Mouse (Mus musculus) Patski (cell line): ENCODE measurements around the gene Slc4a10. TPM values are rescaled to one million over a fixed set of nuclear protein-coding genes. Genes with fewer than 3 reads are reported as not detected.

Experiments
- ATAC-seq: fragments of 100-300 bp; one replicate; pipeline ENCODE4 v1.8.0; 2021
- CTCF ChIA-PET: fragments of 350-600 bp; sonication (Branson Sonifier 250); formaldehyde crosslinking; loops from one replicate; lab custom pipeline; 2022; ENCODE audit warnings: inconsistent platforms; lab: Charles Lee
- POLR2A ChIA-PET: fragments of 350-600 bp; sonication (Branson Sonifier 250); formaldehyde crosslinking; loops from one replicate; lab custom pipeline; 2022; ENCODE audit warnings: antibody characterized with exemption, inconsistent platforms; lab: Charles Lee
- DNase-seq: peaks from one replicate; pipeline ENCODE4 v3.0.0-alpha.2; 2011; ENCODE audit warnings: low read depth, low spot score
- H3K27me3 ChIP-seq: fragments of 371-371 bp; one replicate; pipeline ENCODE4 v1.5.1; 2021
- CTCF ChIP-seq: fragments of 100-300 bp; IDR thresholded peaks from one replicate; pipeline ENCODE4 v1.5.1; 2021
- in situ Hi-C: fragments of 300-500 bp; cut with MboI; formaldehyde crosslinking; loops from 3 replicates; pipeline ENCODE4 v1.11.1; 2018; ENCODE audit warnings: low pct_unique_long_range_greater_than_20kb, mixed read lengths
- polyA plus RNA-seq: library from polyadenylated mRNA; unstranded; gene quantifications from one replicate; pipeline ENCODE4 v1.2.3, GENCODE M21; 2021

The Slc4a10 gene
- polyA plus RNA-seq, 1 experiment from 2014 or later: not detected

- no peak for TF ChIP-seq CTCF
- H3K27me3 ChIP-seq: peaks cover 15% of the 10 kb centered on the region
- DNase-seq (no peak), ATAC-seq (no peak)
- POLR2A ChIA-PET: interaction anchor here (0.6 kb wide), 1 partner anchor 155 kb away, joined by 3 read pairs; no protein-coding TSS in a partner anchor
- in situ Hi-C loops: no loop called here
- CTCF ChIA-PET: no interaction called here
Observed at GRCm38 (mm10) chr2:62319489-62319888, 273.2 kb downstream of the Slc4a10 start.

- ChIA-PET POLR2A (no interaction called here), CTCF (no interaction called here)
- no peak for TF ChIP-seq CTCF
- no peak for DNase-seq
- in situ Hi-C loops: no loop called here
- peaks cover 5% of the 10 kb centered on the region for H3K27me3 ChIP-seq
- ATAC-seq: no peak
Observed at GRCm38 (mm10) chr2:62323078-62323637, 276.9 kb downstream of the Slc4a10 start.

GRCm38 (mm10) chr2:62325388-62325787, 279.1 kb downstream of the Slc4a10 start:
- TF ChIP-seq CTCF: no peak
- in situ Hi-C loops: no loop called here
- ChIA-PET POLR2A (no interaction called here), CTCF (no interaction called here)
- ATAC-seq (no peak), DNase-seq (no peak)
- H3K27me3 ChIP-seq: peaks cover 5% of the 10 kb centered on the region

GRCm38 (mm10) chr2:62331913-62332312, 285.7 kb downstream of the Slc4a10 start:
- ChIA-PET CTCF (no interaction called here), POLR2A (no interaction called here)
- no peak for TF ChIP-seq CTCF
- no peak for ATAC-seq
- no peaks in the 10 kb centered on the region for H3K27me3 ChIP-seq
- in situ Hi-C loops: loop anchor here (10.0 kb wide), 1 partner anchor 293 kb away; no protein-coding TSS in a partner anchor
- DNase-seq: no peak

GRCm38 (mm10) chr2:62332465-62332864, 286.2 kb downstream of the Slc4a10 start:
- CTCF ChIA-PET: no interaction called here
- no peaks in the 10 kb centered on the region for H3K27me3 ChIP-seq
- no peak for DNase-seq
- TF ChIP-seq CTCF: no peak
- POLR2A ChIA-PET: interaction anchor here (0.9 kb wide), 1 partner anchor 147 kb away, joined by 3 read pairs; no protein-coding TSS in a partner anchor
- in situ Hi-C loops: loop anchor here (10.0 kb wide), 1 partner anchor 292 kb away; no protein-coding TSS in a partner anchor
- no peak for ATAC-seq

GRCm38 (mm10) chr2:62334397-62335243, 288.4 kb downstream of the Slc4a10 start:
- in situ Hi-C loops: loop anchor here (10.0 kb wide), 1 partner anchor 290 kb away; no protein-coding TSS in a partner anchor
- ATAC-seq (no peak), DNase-seq (no peak)
- CTCF ChIA-PET: no interaction called here
- POLR2A ChIA-PET: interaction anchor here (0.6 kb wide), 1 partner anchor 83 kb away, joined by 4 read pairs; no protein-coding TSS in a partner anchor
- no peak for TF ChIP-seq CTCF
- H3K27me3 ChIP-seq: no peaks in the 10 kb centered on the region

- no peak for TF ChIP-seq CTCF
- no peak for ATAC-seq
- H3K27me3 ChIP-seq: no peaks in the 10 kb centered on the region
- CTCF ChIA-PET: no interaction called here
- DNase-seq: no peak
- POLR2A ChIA-PET: no interaction called here
- in situ Hi-C loops: loop anchor here (10.0 kb wide), 1 partner anchor 288 kb away; no protein-coding TSS in a partner anchor
Observed at GRCm38 (mm10) chr2:62337086-62337485, 290.8 kb downstream of the Slc4a10 start.

- ChIA-PET POLR2A (interaction anchor here (0.6 kb wide), 1 partner anchor 117 kb away, joined by 7 read pairs; no protein-coding TSS in a partner anchor), CTCF (interaction anchor here (0.7 to 1.5 kb wide), 2 partner anchors 9 to 11 kb away, joined by 3 to 5 read pairs; no protein-coding TSS in a partner anchor)
- H3K27me3 ChIP-seq: no peaks in the 10 kb centered on the region
Observed at GRCm38 (mm10) chr2:62339222-62339944, 293.1 kb downstream of the Slc4a10 start.

GRCm38 (mm10) chr2:62341061-62341733, 294.9 kb downstream of the Slc4a10 start:
- CTCF ChIA-PET: interaction anchor here (1.3 kb wide), 1 partner anchor 117 kb away, joined by 5 read pairs; no protein-coding TSS in a partner anchor
- POLR2A ChIA-PET: no interaction called here
- TF ChIP-seq CTCF: no peak
- H3K27me3 ChIP-seq: no peaks in the 10 kb centered on the region
- in situ Hi-C loops: no loop called here
- DNase-seq: no peak
- no peak for ATAC-seq

More at GRCm38 (mm10) chr2:62339222-62339944, 293.1 kb downstream of the Slc4a10 start:
- no peak for ATAC-seq
- no peak for TF ChIP-seq CTCF
- in situ Hi-C loops: loop anchor here (10.0 kb wide), 1 partner anchor 285 kb away; no protein-coding TSS in a partner anchor
- DNase-seq: no peak
